Mouse (Mus musculus) frontal cortex, adult (tissue): ENCODE results near the gene Nfx1.

ENCODE experiments used
- ATAC-seq: cut with Nextera tagmentation; 2 replicates; pipeline ENCODE4 v1.9.2; 2017; ENCODE audit warnings: mild to moderate bottlenecking, moderate library complexity, mixed read lengths; ENCODE audit not compliant: low TSS enrichment

Nfx1 gene

GRCm38 (mm10) chr4:41046254-41046795 is 75.6 kb downstream of the Nfx1 start:
- ATAC-seq: no peak

GRCm38 (mm10) chr4:41047524-41048271 is 77.0 kb downstream of the Nfx1 start, which contains the start of gene Aqp7:
Gene Aqp7, minus strand, starts transcription at chr4:41048139.
- ATAC-seq: no peak

GRCm38 (mm10) chr4:41048926-41049325 is 78.2 kb downstream of the Nfx1 start:
- no peak for ATAC-seq

- ATAC-seq: peak; percentile 95
Observed at GRCm38 (mm10) chr4:41050726-41051675, 80.3 kb downstream of the Nfx1 start.

- no peak for ATAC-seq
Observed at GRCm38 (mm10) chr4:41051781-41052180, 81.1 kb downstream of the Nfx1 start.

- no peak for ATAC-seq
Observed at GRCm38 (mm10) chr4:41055111-41055510, 84.4 kb downstream of the Nfx1 start.

- no peak for ATAC-seq
Observed at GRCm38 (mm10) chr4:41056253-41056652, 85.5 kb downstream of the Nfx1 start.

GRCm38 (mm10) chr4:41056742-41057332 is 86.1 kb downstream of the Nfx1 start:
- no peak for ATAC-seq

GRCm38 (mm10) chr4:41057361-41057760 is 86.7 kb downstream of the Nfx1 start:
- ATAC-seq: no peak

GRCm38 (mm10) chr4:41063351-41063750 is 92.6 kb downstream of the Nfx1 start:
- no peak for ATAC-seq

- peak; percentile 59; the same call in 1 of the 2 replicates for ATAC-seq
Observed at GRCm38 (mm10) chr4:41063894-41064673, 93.4 kb downstream of the Nfx1 start.

GRCm38 (mm10) chr4:41065196-41065595 is 94.5 kb downstream of the Nfx1 start:
- no peak for ATAC-seq

- no peak for ATAC-seq
Observed at GRCm38 (mm10) chr4:41071500-41072429, 101.1 kb downstream of the Nfx1 start.

- no peak for ATAC-seq
Observed at GRCm38 (mm10) chr4:41073008-41073817, 102.5 kb downstream of the Nfx1 start.

GRCm38 (mm10) chr4:41074461-41074860 is 103.8 kb downstream of the Nfx1 start:
- ATAC-seq: no peak
